Mouse (Mus musculus) olfactory bulb, adult 2 months (tissue): Measurements from ENCODE around the gene Fam208b.
"Not testable (repeated sequence)": the region's sequence is repeated elsewhere in the genome, so short reads cannot be mapped to it uniquely, and the experiment has no call there.

Experiments
- CTCF ChIP-seq: fragments of 200-500 bp; IDR thresholded peaks from 2 replicates; pipeline ENCODE4 v1.5.1; 2012; ENCODE audit warnings: low read depth, mild to moderate bottlenecking, low read length, moderate library complexity; ENCODE audit not compliant: insufficient read depth
- POLR2A ChIP-seq: fragments of 200-500 bp; IDR thresholded peaks from 2 replicates; pipeline ENCODE4 v1.6.1; 2012; ENCODE audit warnings: mild to moderate bottlenecking, low read depth, low read length, moderate library complexity; ENCODE audit not compliant: insufficient read depth

DNA sequence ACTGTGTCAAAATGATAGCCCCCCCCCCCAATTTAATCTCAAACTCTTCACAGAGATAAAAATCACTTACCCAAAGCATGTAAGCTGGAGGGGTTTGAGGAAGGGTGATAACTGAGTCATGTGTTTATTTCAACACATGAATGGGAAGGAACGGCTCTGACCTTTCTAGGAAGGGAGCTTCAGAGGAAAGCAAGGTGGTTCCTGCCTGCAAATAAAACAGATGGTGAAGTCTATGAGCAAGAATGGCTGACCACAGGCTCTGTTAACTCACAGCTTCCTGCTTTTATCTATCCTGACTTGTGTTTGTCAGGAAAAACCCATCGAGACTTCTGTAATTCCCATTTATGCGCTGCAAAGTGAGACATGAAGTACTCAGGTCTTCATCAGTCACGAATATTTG, 91.6 kb downstream of the Fam208b start:
- TF ChIP-seq POLR2A, CTCF: not testable (repeated sequence)
